Mouse (Mus musculus): Measurements from ENCODE around the gene Rsph3b. TPM values are rescaled to one million over a fixed set of nuclear protein-coding genes. Genes with fewer than 3 reads are reported as not detected.
"Not testable (repeated sequence)": the region's sequence is repeated elsewhere in the genome, so short reads cannot be mapped to it uniquely, and the experiment has no call there.

The Rsph3b gene
- polyA plus RNA-seq, 1 experiment from 2014 or later = 51.7 TPM

DNA sequence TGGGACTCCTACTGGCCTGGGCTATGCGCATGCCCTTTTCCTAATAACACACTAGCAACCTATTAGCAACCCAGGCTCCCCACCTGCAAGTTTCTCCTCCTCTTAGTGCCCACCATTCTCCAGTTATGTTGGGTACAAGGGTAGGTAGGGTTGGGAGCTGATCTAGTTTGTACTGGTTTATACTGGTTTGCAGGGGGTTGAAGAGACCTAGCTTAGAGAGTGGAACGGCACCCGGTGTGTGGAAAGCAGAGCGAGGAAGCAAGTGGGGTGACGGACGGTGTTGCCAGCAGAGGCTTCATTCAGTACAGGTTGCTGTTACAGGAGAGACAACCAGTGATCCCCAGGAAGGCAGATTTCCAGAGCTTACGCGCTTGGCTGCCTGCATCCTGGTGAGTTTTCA is 21.9 kb upstream of the Rsph3b start, which contains the start of gene Rnaset2b:
TSS of gene Rnaset2b (plus strand) at position 301 of the 400 bp plus-strand sequence.
- 92% methylated on average over 1 of the region's 8 CpGs for WGBS
- not testable (repeated sequence) for H3K4me3 ChIP-seq; H3K4me1 ChIP-seq; H3K4me2 ChIP-seq (replicated peaks); H3K9me3 ChIP-seq; H3K27me3 ChIP-seq; H3K36me3 ChIP-seq; ATAC-seq (replicated peaks); H3K27ac ChIP-seq (replicated peaks); H3K9ac ChIP-seq (replicated peaks)

DNA sequence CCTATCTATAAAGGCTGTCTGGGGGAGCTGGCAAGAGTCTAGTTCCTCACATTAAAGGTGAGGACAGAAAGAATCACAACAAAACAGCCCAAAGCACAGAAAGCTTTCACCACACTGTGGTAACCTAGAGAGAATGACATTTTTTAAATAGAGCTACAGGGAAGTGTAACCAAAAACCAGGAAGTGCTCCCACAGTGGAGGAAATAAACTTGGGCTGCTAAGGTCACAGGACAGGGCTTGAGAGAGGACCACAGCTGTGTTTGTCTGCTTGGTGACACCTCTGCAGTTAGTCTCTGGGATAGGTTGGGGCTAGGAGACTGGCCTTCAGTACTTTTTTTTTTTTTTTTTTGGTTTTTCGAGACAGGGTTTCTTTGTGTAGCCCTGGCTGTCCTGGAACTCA is 19.2 kb upstream of the Rsph3b start:
- H3K4me1 ChIP-seq; H3K4me2 ChIP-seq (replicated peaks); H3K27ac ChIP-seq (replicated peaks); H3K4me3 ChIP-seq; ATAC-seq (replicated peaks); H3K9me3 ChIP-seq; H3K36me3 ChIP-seq; H3K27me3 ChIP-seq; H3K9ac ChIP-seq (replicated peaks): not testable (repeated sequence)
- 83% methylated on average over 1 of the region's 1 CpGs for WGBS

DNA sequence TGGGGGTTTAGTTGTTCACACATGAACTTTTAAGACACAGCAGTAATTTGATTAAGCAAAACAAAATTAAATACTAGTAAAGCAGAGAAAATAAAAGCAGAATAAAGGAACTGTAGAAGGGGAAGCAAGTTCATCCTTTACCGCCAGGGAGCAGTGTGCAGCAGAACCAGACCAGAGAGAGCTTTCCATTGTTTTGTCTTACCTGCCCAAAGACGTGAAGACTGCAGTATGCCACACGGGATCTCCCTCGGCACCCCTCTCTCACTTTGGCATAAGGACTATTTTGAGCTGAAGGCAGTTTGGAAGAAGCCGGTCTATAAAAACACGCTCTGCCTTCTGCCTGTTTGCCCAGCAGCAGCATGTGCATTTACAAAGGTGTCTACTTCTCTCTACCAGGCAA is 16.9 kb upstream of the Rsph3b start:
- H3K9ac ChIP-seq (replicated peaks) = not testable (repeated sequence)
- WGBS = 10% methylated on average over 6 of the region's 6 CpGs

DNA sequence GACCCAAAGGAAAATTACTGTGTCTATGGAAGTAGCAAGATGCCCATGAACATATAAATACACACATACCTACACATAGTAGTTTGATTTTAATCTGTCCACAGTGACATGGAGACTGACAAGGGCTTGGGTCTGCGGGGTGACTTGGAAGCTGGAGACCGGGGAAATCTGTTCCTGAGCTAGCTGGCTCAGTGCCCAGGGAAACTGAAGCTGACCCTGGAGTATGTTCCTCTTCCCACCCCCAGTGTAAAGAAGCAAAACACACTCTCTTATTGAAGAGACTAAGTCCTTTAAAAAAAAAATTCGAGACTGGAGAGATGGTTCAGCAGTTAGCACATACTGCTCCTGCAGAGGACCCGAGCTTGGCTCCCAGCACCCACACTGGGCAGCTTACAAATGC is 14.5 kb upstream of the Rsph3b start:
- not testable (repeated sequence) for H3K4me3 ChIP-seq; H3K36me3 ChIP-seq; H3K27me3 ChIP-seq; H3K9me3 ChIP-seq; H3K27ac ChIP-seq (replicated peaks); ATAC-seq (replicated peaks); H3K4me2 ChIP-seq (replicated peaks); H3K4me1 ChIP-seq; H3K9ac ChIP-seq (replicated peaks)
- WGBS = 82% methylated on average over 4 of the region's 4 CpGs

More for the DNA sequence above, 16.9 kb upstream of the Rsph3b start:
- H3K27ac ChIP-seq (replicated peaks); H3K9me3 ChIP-seq; H3K27me3 ChIP-seq; H3K36me3 ChIP-seq; H3K4me2 ChIP-seq (replicated peaks); H3K4me3 ChIP-seq; ATAC-seq (replicated peaks); H3K4me1 ChIP-seq: not testable (repeated sequence)

DNA sequence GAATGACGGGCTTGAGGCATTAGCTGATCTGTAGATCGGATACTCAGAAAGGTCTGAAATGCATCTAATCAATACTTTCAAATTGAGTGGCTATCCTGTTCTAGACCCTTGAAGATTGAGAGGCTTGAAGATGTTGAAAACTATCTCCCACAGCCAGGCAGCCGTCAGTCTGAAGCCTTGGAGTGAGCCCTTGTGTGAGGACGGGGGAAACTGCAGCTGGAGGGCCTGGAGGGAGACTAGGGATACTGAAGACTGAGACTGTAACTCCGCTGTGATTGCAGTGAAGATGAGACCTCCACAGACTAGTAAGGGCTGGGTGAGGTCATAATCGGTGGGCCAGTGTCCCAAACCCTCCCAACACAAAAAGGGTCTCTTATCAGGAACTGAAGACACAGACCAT is 13.9 kb upstream of the Rsph3b start:
- not testable (repeated sequence) for H3K36me3 ChIP-seq; H3K9ac ChIP-seq (replicated peaks); ATAC-seq (replicated peaks); H3K4me1 ChIP-seq; H3K9me3 ChIP-seq; H3K4me3 ChIP-seq; H3K4me2 ChIP-seq (replicated peaks); H3K27ac ChIP-seq (replicated peaks); H3K27me3 ChIP-seq
- WGBS = 78% methylated on average over 4 of the region's 6 CpGs

DNA sequence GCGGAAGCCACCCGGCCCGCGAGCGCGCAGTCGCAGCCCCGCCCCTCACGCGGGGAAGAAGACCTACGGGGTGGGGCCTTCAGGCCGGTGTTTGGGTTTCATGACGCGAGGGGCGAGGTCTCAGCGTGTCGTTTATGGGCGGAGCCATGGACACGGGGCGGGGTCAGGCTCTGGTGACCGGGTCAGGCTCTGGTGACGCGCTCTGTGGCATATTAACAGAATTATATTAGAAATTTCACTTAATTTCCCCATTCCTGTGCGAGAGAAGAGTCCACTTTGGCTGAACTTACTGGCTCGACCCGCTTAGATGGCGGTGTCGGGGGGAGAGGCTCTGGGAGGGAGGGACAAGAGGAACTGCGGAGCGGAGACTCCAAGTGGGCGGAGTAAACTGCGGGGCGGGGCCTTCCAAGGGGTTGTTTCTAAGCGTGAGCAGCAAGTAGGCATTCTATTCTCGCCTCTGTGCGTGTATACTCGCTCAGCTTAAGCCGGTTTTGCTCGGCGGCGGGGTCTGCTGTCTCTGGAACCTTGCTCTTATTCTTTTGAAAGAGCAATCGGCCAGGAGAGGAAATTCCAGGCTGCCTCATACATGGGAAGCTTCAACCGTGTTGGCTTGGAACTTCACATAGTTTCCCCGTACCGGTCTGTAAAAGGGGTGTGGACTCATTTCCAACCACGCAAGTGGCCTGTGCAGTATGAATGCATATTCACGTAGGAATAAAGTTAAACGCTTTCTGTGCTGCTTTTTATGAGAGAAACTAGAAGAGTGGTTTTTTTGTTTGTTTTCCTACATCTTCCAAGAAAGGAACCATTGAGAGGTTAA is 12.9 kb upstream of the Rsph3b start:
- H3K9me3 ChIP-seq; H3K4me1 ChIP-seq; H3K9ac ChIP-seq (replicated peaks); H3K36me3 ChIP-seq; H3K27me3 ChIP-seq: not testable (repeated sequence)
- Histone ChIP-seq H3K4me3 (peak overlapping the region; percentile 51), H3K27ac (replicated peaks) (0 out of 2 replicates have a peak overlapping the region, but pooled peaks have one; percentile 40), H3K4me2 (replicated peaks) (peak overlapping the region; percentile 41)
- peak; percentile 96 for ATAC-seq (replicated peaks)
- 1% methylated on average over 21 of the region's 48 CpGs for WGBS

DNA sequence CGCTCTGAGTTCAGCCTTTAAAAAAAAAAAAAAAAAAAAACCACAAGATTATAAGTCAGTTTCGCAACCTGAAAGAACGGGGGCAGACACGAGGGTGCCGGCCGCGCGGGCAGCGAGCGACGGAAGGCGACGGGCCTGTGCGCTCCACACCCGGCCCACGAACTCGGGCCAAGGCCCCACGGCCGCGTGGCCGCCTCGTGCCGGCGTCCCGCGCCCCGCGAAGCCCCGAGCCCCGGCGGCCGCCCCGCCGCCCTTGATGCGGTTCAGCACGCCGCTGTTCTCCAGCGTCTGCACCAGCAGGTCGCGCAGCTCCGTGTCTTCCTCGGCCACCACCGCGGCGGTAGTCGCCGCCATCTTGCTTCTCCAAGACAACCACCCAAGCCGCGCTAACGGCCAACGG is 12.3 kb upstream of the Rsph3b start, which contains the start of gene Tagap1:
TSS of gene Tagap1 (minus strand) at position 381 of the 400 bp plus-strand sequence.
- H3K4me1 ChIP-seq; H3K9me3 ChIP-seq; H3K36me3 ChIP-seq; H3K27me3 ChIP-seq; ATAC-seq (replicated peaks): not testable (repeated sequence)
- peak within 1 kb of the TSS; percentile 63; the same call in 1 of the 2 replicates for H3K27ac ChIP-seq (replicated peaks)
- H3K4me3 ChIP-seq = peak within 1 kb of the TSS; percentile 51
- WGBS = under 1% methylated on average over 47 of the region's 51 CpGs
- H3K9ac ChIP-seq (replicated peaks) = peak within 1 kb of the TSS; percentile 45
- peak within 1 kb of the TSS; percentile 42 for H3K4me2 ChIP-seq (replicated peaks)

DNA sequence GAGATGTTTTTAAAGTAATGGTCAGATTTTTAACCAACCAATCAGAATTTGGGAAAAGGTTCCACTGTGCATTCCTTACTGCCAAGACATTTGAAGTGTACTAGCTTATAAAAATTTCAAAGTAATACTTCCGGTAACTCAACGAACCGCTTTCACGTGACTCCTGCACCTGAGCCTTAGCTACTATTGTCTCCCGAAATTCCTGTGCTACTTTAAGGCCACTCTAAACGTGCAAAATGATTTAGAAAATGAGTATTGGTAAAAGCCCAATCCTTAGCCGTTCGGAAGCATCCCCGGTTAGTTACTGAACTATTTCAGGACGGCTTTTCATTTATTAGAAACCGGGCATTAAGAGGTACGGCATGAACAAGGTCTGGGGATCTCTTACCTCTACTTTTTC is 11.9 kb upstream of the Rsph3b start:
- Histone ChIP-seq H3K9ac (replicated peaks) (peak overlapping the region; percentile 45; the same call in 1 of the 2 replicates), H3K4me2 (replicated peaks) (peak overlapping the region; percentile 42), H3K4me3 (peak overlapping the region; percentile 51)
- not testable (repeated sequence) for ATAC-seq (replicated peaks); H3K27ac ChIP-seq (replicated peaks); H3K36me3 ChIP-seq; H3K9me3 ChIP-seq; H3K27me3 ChIP-seq; H3K4me1 ChIP-seq
- 1% methylated on average over 12 of the region's 12 CpGs for WGBS

DNA sequence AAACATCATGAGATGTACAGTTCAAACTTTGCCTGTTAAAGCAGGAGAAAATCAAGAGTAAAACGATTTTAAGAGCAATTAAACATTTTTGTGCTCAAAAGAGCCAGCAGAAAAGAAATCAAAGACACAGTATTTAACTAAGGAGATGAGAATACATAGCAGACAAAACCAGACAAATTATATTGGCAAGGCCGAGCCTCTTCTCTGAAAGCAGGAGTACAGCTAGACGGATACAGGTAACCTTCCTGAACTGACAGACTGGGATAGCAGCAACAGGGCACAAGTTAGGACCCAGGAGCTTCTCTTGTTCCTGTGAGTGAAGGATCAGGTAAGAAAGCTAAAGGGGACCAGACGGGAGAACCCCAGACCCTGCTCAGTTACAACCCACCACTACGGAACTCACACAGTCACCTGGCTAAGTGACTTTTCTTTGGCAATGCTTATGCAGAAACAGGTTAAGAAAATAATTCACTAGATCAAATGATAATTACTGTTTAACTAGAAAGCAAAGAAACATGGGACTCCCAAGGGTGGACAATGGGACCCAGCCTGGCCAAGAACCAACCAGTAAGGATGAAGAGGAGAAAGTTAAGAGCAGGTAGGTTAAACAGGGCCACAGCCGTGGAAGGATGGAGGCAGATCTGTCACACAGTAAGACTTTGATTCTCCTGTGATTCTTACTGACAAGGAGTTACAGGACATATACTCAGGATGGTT is 11.2 kb upstream of the Rsph3b start:
- Histone ChIP-seq H3K4me2 (replicated peaks) (peak overlapping the region; percentile 42), H3K4me3 (peak overlapping the region; percentile 51)
- not testable (repeated sequence) for H3K9me3 ChIP-seq; H3K27ac ChIP-seq (replicated peaks); ATAC-seq (replicated peaks); H3K4me1 ChIP-seq; H3K9ac ChIP-seq (replicated peaks); H3K27me3 ChIP-seq; H3K36me3 ChIP-seq
- WGBS = 55% methylated on average over 5 of the region's 6 CpGs

DNA sequence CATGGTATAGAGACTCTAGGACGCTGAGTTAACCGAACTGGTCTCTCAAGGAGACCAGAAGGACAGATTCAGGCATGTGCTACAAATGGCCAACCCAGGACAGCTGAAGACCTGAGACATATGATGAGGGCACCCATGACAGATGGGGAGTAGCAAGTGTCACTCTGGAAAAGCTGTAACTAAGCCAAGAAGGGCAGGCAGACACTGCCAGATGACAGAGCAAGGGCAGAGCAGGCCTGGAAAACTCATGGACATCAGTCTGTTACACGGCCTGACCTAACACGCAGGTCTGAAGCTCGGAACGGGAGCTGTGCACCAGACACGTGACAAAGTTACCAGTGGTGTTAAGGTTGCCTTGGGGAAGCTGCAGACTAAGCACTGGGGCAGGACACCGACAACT is 10.4 kb upstream of the Rsph3b start:
- ATAC-seq (replicated peaks); H3K27ac ChIP-seq (replicated peaks): not testable (repeated sequence)

DNA sequence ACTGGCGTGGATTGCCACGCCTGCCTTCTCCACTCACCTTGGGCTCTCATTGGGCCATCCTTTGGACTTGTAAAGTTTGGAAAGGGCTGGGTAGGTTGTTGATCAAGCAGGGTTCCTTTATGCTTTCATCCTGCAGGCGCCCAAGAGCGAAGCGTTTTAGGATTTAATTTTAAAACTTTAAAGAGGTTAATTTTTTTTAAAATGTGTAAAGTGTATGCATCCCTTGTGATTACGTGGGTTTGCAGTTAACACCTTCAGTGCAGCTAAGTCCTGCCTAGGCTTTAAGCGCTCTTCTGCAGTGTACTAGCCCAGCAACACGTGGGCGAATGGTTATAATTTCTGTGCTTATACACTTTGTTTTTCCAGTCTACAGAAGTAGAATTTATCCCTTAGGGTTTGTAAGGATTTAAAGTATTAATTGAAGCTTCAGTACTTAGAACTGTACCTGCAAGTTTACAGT is 317 bp upstream of the Rsph3b start:
- ATAC-seq (replicated peaks) = peak; percentile 21; the same call in 1 of the 2 replicates
- not testable (repeated sequence) for H3K27me3 ChIP-seq, H3K9me3 ChIP-seq, H3K4me1 ChIP-seq, H3K36me3 ChIP-seq
- Histone ChIP-seq H3K27ac (replicated peaks) (peak overlapping the region; percentile 75), H3K9ac (replicated peaks) (peak overlapping the region; percentile 61), H3K4me3 (peak overlapping the region; percentile 56), H3K4me2 (replicated peaks) (peak overlapping the region; percentile 57)
- WGBS = 10% methylated on average over 9 of the region's 9 CpGs

More for the DNA sequence above, 10.4 kb upstream of the Rsph3b start:
- not testable (repeated sequence) for H3K36me3 ChIP-seq; H3K9me3 ChIP-seq; H3K4me2 ChIP-seq (replicated peaks); H3K4me1 ChIP-seq; H3K9ac ChIP-seq (replicated peaks); H3K4me3 ChIP-seq; H3K27me3 ChIP-seq
- whole genome bisulfite sequencing = 85% methylated on average over 7 of the region's 8 CpGs

DNA sequence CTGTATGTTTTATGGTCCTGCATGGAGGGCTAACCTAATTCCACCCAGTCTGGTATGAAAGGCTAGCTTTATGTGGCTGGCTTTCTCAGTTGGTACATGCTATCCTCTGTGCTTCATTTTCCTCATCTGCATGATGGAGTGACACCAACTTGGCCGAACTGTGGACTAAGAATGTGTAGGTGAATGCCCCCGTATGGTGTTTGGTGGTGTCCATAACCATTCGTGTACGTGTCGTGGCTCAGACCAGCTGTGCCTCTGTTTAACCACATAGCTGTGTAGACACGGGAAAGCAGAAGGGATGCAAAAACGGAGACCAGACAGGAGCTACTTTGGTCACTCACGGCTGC is 872 bp downstream of the Rsph3b start:
- WGBS = no CpG with 5 or more reads among the region's 8 CpGs
- H3K9me3 ChIP-seq, H3K27me3 ChIP-seq, H3K36me3 ChIP-seq, H3K4me1 ChIP-seq: not testable (repeated sequence)
- Histone ChIP-seq H3K4me2 (replicated peaks) (peak overlapping the region; percentile 57), H3K27ac (replicated peaks) (peak overlapping the region; percentile 75; the same call in 1 of the 2 replicates), H3K4me3 (peak overlapping the region; percentile 56), H3K9ac (replicated peaks) (peak overlapping the region; percentile 61)
- ATAC-seq (replicated peaks) = peak; percentile 33

Measured in forebrain, embryonic 15.5 days (tissue).